Mouse (Mus musculus): Measurements from ENCODE around the gene Tmem256.

DNA sequence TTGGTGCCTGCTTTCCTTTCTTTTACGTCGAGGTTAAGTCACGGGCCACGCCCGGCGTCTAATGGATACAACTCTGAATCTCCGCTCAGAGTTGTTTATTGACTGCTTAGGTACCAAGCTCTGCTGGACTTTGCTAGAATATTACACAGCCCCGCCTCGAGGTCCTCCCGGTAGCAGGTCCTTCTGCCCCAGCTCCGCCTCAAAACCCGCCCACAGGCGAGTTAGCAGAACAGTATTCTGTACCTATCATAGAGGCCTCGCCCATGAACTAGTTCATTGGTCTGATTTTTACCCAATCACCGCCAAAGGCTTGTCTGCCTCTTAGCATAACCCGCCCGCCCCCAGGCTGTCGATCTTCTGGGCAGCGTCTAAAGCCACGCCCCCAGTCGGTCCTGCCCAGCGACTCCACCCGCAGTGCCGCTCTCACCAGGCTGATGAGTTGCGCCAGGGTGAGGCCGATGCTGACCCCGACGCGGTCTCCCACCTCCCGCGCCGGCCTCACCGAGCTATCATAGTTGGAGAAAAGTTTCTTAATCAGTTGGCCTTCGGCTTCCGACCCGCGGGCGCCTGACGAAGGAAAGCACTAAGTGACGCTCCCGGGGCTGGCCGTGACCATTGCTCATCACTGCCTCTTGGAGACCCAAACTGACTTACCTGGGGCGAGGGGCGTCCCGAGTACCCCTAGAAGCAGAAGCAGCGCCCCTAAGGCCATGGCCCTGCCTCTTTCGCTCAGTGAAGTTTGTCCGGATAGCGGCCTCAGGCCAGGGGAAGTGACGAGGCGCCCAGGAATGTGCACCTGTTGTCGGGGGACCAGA, 42.9 kb upstream of the Tmem256 start, which contains the start of gene Chrnb1:
- TF ChIP-seq POLR2A (IDR thresholded peaks at IDR 0.05; ENCODE audit: low read depth, low read length), result peak; percentile 52; the same call in 1 of the 2 replicates
- no peak for TF ChIP-seq CTCF (IDR thresholded peaks at IDR 0.05; ENCODE audit: extremely low read depth, insufficient read length, insufficient replicate concordance, low read depth, low read length)

Measured in small intestine, adult 2 months (tissue).